Mouse (Mus musculus): ENCODE data around the gene Lmcd1.
"Not testable (repeated sequence)": the region's sequence is repeated elsewhere in the genome, so short reads cannot be mapped to it uniquely, and the experiment has no call there.

The Lmcd1 gene

GRCm38 (mm10) chr6:112273501-112274205, at the start of gene Lmcd1:
Gene Lmcd1 (plus strand): TSS chr6:112273758.
- peak; percentile 13 for DNase-seq (ENCODE audit: low read depth)

GRCm38 (mm10) chr6:112223877-112224632, 49.5 kb upstream of the Lmcd1 start:
- no peak for DNase-seq (ENCODE audit: low read depth)

GRCm38 (mm10) chr6:112236775-112237174, 36.8 kb upstream of the Lmcd1 start:
- no peak for DNase-seq (ENCODE audit: low read depth)

- DNase-seq (ENCODE audit: low read depth) = no peak
Observed at GRCm38 (mm10) chr6:112242216-112242615, 31.3 kb upstream of the Lmcd1 start.

GRCm38 (mm10) chr6:112245639-112246038, 27.9 kb upstream of the Lmcd1 start:
- DNase-seq (ENCODE audit: low read depth) = no peak

GRCm38 (mm10) chr6:112246636-112247035, 26.9 kb upstream of the Lmcd1 start:
- DNase-seq (ENCODE audit: low read depth) = no peak

- not testable (repeated sequence) for DNase-seq (ENCODE audit: low read depth)
Observed at GRCm38 (mm10) chr6:112253943-112254342, 19.6 kb upstream of the Lmcd1 start.

- no peak for DNase-seq (ENCODE audit: low read depth)
Observed at GRCm38 (mm10) chr6:112254967-112255366, 18.6 kb upstream of the Lmcd1 start.

GRCm38 (mm10) chr6:112255388-112256225, 18.0 kb upstream of the Lmcd1 start:
- no peak for DNase-seq (ENCODE audit: low read depth)

GRCm38 (mm10) chr6:112256599-112256998, 17.0 kb upstream of the Lmcd1 start:
- no peak for DNase-seq (ENCODE audit: low read depth)

GRCm38 (mm10) chr6:112261089-112261488, 12.5 kb upstream of the Lmcd1 start:
- no peak for DNase-seq (ENCODE audit: low read depth)

GRCm38 (mm10) chr6:112264321-112264720, 9.2 kb upstream of the Lmcd1 start:
- no peak for DNase-seq (ENCODE audit: low read depth)

GRCm38 (mm10) chr6:112266631-112267030, 6.9 kb upstream of the Lmcd1 start:
- no peak for DNase-seq (ENCODE audit: low read depth)

- no peak for DNase-seq (ENCODE audit: low read depth)
Observed at GRCm38 (mm10) chr6:112267661-112268357, 5.7 kb upstream of the Lmcd1 start.

GRCm38 (mm10) chr6:112274261-112275055, 900 bp downstream of the Lmcd1 start:
- DNase-seq (ENCODE audit: low read depth) = no peak

GRCm38 (mm10) chr6:112275731-112276245, 2.2 kb downstream of the Lmcd1 start:
- DNase-seq (ENCODE audit: low read depth) = no peak

GRCm38 (mm10) chr6:112278805-112279204, 5.2 kb downstream of the Lmcd1 start:
- DNase-seq (ENCODE audit: low read depth) = no peak

GRCm38 (mm10) chr6:112280161-112280560, 6.6 kb downstream of the Lmcd1 start:
- DNase-seq (ENCODE audit: low read depth) = no peak

- DNase-seq (ENCODE audit: low read depth) = no peak
Observed at GRCm38 (mm10) chr6:112280945-112281344, 7.4 kb downstream of the Lmcd1 start.

- no peak for DNase-seq (ENCODE audit: low read depth)
Observed at GRCm38 (mm10) chr6:112281935-112282334, 8.4 kb downstream of the Lmcd1 start.

- no peak for DNase-seq (ENCODE audit: low read depth)
Observed at GRCm38 (mm10) chr6:112284087-112284486, 10.5 kb downstream of the Lmcd1 start.

Measured in c-Kit-positive CD71-positive TER-119-negative erythroid progenitor cells, embryonic 14.5 days (primary cell).